Mouse (Mus musculus) lung, adult 2 months (tissue): ENCODE measurements at regions not wholly inside any gene's neighbourhood (a gene's known extent, or its start where the extent isn't known, plus 50 kb on each side); places are given as distances from the start of the nearest gene placed in this dataset.

ENCODE experiments used
- CTCF ChIP-seq: fragments of 200-500 bp; IDR thresholded peaks from 2 replicates; pipeline ENCODE4 v1.5.1; 2011; ENCODE audit warnings: mild to moderate bottlenecking, low read length, control low read depth; ENCODE audit not compliant: insufficient read depth
- POLR2A ChIP-seq: fragments of 200-500 bp; IDR thresholded peaks from 2 replicates; pipeline ENCODE4 v1.6.1; 2011; ENCODE audit warnings: low read depth, mild to moderate bottlenecking, control low read depth, low read length, borderline replicate concordance; ENCODE audit errors: extremely low read depth

DNA sequence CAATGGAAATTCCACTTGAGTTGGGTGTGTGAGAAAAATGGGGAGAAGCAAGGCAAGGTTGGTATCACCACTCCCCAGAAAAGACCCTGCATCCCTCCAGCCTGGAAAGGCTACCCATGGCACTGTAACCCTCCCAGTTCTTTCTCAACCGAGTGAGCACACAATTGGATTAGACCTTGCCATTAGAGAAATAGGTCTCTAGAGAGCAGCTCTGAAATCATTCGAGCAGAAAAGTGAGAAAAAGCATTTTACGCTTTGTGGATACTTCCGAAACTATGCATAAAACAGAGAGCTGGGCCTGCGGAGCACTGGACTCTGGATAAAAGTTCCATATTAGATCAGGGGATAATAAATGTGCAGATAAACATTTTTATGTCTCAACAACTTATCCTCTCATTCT lies 264.6 kb upstream of the Map3k7 start:
- TF ChIP-seq CTCF, result no peak
- TF ChIP-seq POLR2A, result no peak
